Mouse (Mus musculus) heart, postnatal 10 days (tissue): ENCODE data around the gene Syt16. TPM values are rescaled to one million over a fixed set of nuclear protein-coding genes. Genes with fewer than 3 reads are reported as not detected.

Experiments
- DNase-seq, 2 experiments: peaks; one replicate each; pipeline ENCODE4 v3.0.0; 2021
- intact Hi-C: fragments of 180-260 bp; cut with DNase I; formaldehyde crosslinking; loops from one replicate; pipeline ENCODE4 v1.15.1; 2025
- total RNA-seq, 2 experiments: library from RNA; stranded (reverse); gene quantifications; 2 replicates each; pipeline ENCODE4 v1.2.3; 2021

Gene Syt16
- total RNA-seq, 2 experiments from 2014 or later: not detected

DNA sequence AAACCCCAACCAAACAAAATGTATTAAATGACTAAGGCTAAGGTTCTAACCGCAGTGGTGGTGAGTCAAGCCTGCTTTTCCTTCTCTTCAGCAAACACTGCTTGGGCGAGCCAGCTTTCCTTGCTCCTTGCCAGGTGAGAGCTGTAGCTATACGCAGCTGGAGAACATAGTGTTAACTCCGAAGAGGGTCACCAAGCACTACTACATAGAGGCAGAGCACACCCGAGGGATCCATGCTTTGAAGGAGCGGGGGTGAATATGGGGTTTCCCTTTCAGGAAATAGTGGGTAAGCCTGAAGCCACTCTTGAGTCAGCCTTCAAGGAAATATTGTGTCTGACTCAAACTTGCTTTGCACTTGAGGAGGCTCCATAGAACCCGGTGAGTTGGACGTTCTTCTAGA, 95.6 kb downstream of the Syt16 start:
- intact Hi-C loops: no loop called here
- no peak for DNase-seq

DNA sequence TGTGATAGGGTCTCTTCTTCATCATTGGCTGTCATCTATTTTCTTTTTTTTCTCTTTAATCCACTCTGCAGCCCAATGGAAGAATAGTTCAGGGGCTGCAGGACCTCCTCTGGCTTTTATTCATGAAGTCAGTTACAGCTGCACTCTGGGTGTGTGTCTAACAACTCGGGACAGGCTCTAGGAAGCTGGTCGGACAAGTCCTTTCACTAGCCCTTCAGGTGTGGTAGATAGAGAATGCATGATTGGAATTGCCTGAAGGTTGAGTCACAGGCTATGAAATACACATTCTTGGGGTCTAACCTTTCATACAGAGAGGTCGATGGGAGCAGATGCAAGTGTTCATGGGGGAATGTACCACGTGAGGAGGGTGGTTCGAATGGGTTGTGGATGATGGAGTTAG, 97.2 kb downstream of the Syt16 start:
- intact Hi-C loops: no loop called here
- DNase-seq: no peak

DNA sequence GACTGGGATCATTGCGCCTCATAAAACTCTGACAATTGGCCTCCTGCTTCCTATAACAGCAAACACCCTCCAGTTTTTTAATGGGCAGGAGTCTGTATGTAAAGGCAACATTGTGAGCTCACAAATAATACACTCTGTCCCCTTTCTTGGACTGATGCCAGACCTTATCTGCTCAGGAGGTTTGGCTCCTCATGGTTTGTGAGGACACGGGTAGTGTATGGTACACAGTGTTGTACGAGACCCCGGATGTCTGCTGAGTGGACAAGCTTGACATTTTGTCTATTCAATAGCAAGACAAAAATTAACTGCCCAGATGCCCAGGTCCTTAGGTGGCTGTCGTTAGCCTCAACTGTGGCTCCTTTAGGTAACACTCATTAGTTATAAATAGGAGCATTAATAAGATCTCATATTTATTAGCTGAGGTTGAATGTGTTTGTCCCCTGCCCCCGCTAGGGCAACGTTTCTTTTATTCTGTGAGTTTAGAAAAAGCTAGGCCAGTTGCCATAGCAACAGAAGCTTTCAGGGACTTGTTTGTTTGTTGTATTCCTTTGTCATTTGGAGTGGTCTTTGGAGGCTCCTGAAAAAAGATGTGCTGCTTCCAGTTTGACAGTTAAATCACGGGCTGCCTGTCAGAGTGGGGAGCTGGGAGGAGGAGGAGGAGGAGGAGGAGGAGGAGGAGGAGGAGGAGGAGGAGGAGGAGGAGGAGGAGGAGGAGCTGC, 101.3 kb downstream of the Syt16 start:
- no peak for DNase-seq
- intact Hi-C loops: no loop called here

DNA sequence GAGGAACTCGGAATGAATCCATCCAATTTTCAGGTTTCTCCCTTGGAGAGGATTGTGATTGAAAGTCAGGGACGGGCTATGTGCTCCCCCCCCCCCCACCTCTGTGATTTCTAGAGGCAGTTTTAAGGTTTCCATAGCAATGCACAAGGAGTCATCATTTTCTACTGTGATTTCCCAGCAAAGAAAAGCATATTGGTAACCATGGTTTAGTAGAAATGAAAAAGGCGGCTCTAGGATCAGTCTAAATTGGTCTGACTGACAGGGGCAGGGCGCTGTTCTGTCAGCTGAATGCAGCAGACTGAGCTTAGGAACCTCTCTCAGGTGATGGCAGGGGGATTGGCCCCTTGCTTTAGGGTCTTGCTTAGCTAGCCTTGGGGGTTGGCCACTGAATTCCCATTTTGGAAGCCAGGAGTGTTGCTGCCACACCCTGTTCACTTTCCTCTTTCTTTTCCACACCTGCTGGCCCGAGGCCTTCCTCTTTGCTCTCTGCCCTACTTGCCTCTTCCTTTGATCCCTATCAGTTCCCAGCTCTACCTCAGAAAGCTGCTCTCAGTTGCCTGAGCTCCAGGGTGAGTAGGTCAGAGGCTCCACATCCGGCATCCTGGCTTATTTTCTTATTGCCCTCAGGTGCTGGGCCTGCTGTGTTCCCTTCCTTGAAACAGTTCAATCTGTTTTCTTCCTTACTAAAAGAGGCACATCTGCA, 108.5 kb downstream of the Syt16 start:
- no peak for DNase-seq
- intact Hi-C loops: no loop called here

DNA sequence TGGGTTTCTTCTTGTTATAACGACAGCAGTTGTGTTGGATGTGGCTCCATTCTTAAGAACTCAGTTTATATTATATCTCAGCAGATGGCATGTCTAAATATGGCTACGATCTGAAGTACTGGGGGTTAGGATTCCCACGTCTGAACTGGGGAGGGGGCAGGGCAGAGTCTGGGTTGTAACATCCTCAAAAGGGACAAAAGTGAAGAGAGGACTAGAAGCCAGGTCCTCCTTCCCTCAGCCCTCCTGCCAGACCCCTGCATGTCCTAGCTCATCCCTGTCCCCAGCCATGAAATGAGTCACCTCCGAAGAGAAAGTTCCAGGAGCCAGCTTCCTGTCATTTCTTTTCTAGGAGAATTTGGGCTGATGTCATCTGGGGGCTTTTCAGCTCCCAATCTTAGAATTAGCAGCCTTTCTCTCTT, 111.2 kb downstream of the Syt16 start:
- intact Hi-C loops: no loop called here
- DNase-seq: peak; percentile 3 to 4

DNA sequence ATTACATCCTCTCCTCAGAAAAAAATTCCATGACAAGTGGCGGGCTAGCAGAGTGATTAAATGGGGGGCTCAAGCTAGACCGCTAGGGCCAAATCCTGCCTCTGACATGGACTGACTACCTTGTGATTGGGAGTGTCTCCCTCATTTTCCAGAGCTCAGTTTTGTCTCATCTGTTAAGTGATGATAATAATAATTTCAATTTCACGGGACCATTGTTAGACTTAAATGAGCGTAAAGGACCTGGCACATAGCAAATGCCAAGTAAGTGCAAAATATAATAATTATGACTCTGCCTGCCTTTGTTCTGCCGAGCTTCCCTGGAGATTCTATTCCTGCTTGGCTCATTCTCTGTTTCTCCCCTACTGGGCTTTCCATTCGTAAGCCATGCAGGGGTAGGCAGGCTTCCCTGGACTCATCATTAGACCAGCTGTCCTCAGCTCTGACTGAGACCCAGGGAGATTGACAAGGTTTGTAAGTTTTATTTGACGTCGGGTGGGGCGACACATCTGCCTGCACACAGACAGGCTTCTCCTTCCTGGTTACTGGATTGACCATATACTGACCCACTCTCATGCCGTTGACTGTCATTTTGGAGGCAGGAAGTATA, 112.1 kb downstream of the Syt16 start:
- no peak for DNase-seq

DNA sequence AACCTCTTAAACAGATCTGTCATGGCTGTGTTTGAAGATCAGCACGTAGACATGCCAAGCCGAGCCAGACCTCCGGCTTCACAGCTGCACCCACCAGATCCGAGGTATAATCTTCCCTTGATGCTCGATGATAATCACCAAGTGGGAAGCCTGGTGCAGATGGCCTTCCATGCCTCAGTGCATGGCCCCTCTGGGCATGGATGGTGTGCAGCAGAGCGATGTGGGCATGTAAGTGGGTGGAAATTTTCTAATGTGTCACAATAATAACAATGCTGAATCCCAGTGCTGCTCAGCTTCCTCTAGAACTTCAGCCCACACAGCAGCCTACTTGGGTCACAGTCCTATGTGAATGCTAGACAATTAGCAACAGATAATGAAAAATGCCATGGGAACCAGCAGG, 119.4 kb downstream of the Syt16 start:
- DNase-seq: no peak
- intact Hi-C loops: no loop called here

More for the DNA sequence above, 112.1 kb downstream of the Syt16 start:
- intact Hi-C loops: no loop called here

DNA sequence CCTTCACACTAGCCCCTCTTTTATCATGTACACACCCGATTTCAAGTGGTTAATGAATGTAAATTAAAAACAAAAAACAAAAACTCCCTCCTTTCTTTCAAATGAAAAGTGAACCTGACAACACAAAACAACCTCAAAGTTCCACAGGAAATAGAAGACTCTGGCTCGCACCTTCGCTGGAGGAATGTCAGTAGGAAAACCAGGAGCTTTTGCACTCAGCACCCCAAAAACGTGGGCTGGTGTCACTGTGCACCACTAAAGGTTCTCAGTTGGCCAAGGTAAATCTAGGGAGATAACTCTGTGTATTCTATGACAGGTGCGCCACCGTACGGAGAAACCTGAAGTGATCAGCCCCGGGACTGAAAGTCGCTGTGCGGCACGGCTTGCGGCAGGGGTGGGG, 128.3 kb downstream of the Syt16 start:
- no peak for DNase-seq
- intact Hi-C loops: no loop called here

DNA sequence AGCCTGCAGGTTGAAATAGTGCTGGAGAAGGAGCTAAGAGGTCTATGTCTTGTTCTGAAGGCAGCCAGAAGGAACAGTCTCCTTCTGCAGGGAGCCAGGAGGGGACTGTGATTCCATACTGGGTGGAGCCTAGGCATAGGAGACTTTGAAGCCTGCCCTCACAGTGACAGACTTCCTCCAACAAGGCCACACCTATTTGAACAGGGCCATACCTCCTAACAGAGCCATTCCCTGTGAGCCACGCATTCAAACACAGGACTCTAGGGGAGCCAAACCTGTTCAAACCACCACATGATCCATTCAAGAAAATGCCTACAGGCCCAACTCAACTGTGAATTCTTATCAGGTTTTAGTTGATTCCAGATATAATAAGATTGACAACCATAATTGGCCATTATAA, 130.8 kb downstream of the Syt16 start:
- intact Hi-C loops: no loop called here
- DNase-seq: no peak

DNA sequence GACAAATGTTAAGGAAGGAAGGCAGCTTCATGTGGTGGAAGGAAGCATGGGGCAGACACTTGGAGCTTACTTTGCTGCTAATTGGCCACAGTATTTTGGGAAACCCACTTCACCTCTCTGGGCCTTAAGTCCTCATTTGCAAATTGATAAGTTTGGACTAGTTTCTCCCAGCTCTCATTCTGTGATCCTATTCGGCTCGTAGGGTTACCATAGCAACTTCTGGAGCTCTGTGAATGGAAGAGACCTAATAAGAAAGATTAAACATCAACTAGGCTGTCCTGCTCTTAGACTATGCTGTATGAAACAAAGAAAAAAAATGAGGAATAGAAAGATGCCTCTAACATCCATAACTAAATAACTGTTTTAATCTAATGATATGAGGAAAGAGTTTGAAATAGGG, 134.3 kb downstream of the Syt16 start:
- no peak for DNase-seq
- intact Hi-C loops: no loop called here

DNA sequence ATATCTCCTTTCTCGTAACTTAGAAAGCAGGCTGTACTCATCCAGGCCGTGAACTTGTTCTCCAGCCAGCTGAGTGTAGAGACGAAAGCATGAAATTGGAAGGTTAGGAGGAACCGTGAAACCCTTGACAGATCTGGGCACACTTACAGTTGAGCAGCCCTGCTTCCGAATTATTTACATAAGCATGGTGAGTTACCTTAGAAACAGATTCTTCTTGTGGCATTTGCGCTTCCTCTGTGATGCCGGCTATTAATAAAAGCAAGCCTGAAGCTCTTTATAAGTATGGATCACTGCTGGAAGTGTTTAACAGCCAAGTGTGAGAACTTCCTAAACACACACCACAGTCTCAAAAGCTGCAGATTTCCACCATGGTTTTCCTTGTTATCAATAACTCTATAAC, 144.7 kb downstream of the Syt16 start:
- DNase-seq: no peak
- intact Hi-C loops: no loop called here

DNA sequence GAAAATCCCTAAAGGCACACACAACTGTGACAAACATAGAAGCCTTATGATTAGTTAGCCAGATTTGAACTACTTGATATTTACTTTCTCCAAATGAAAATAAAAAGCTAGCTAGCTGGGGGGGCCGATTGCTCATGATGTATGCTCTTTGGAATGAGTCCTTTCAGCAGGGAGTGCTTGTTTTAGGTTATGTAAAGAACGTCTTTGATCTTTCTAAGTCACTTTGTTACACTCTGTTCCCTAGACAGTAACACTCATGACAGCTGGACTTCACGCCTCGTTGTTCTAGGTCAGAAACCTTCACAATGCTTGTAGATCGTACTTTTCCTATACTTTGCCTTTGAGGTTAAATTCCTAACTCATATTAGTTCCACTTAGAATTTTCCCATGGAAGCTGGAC, 146.9 kb downstream of the Syt16 start:
- DNase-seq: no peak
- intact Hi-C loops: no loop called here

DNA sequence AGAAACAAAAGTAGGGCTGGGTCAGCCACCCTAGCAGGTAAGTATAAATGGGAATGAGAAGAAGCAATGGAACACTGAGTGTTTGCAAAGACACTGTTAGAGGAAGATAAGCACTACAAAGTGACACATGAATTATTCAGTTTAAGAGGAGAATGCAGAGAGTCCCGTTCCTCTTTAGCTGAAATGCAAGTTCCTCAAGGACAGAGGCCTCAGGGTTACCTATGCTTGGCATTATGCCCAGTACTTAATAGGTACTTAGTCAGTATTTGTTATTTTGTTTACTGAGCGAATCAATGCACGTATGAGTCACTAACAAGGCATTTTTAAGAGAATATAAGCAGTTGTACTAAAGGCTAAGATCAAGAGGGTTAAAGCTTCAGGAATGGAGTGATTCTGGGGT, 163.3 kb downstream of the Syt16 start:
- no peak for DNase-seq
- intact Hi-C loops: no loop called here

DNA sequence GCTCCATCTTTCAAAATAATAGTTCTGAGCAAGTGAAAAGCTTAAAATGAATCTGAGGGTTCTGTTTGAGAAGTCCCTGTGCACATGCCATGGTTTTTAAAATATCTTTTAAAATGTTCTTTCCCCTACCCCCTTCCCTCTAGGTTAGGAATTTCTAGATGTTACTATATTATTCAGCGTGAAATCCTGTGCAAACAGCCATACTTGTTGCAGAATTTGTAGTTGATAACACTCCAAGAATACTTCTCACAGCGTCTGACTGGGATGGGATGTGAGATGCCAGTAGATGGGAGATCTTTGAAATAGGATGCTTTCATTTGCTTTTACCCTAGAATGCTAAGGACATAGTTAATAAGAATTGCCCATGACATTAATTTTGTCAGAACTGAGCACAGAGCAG, 165.6 kb downstream of the Syt16 start:
- intact Hi-C loops: no loop called here
- DNase-seq: no peak

DNA sequence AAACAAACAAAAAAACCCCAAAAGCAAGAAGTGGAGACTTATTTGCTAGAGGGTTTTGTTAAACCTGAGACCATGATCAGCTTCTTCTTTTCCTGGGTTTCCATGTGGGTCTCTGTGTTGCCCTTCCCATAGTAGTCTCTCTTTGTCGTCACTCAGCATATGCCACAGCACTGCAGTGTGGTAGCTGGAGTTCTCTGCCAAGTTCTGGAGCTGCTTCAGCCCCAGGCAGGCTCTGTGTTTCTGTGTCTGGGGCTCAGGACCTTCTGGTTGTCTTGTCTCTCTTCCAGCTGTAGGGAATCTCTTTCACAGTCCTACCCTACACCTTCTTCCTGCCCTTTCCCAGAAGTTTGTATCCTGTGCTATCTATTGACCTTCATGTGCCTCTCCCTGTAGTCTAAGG, 173.8 kb downstream of the Syt16 start:
- intact Hi-C loops: no loop called here
- no peak for DNase-seq

DNA sequence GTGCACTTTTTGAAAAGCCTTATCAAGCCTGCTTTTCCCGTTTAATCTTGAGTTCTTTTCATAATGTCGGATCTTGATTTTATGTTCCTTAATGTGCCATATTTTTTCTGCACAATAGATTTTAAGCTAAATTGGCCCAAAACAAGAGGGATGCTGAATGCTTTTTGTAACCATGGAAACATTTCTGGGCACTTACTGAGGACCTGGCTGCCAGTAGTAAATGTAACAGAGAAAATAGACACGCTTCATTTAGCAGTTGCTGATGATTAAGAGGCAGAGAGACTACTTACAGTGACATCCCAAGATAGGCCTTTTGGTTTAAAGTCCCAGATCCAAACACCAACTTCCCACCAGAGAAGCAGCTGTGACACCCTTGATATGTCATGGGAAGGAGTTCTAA, 176.4 kb downstream of the Syt16 start:
- intact Hi-C loops: no loop called here

DNA sequence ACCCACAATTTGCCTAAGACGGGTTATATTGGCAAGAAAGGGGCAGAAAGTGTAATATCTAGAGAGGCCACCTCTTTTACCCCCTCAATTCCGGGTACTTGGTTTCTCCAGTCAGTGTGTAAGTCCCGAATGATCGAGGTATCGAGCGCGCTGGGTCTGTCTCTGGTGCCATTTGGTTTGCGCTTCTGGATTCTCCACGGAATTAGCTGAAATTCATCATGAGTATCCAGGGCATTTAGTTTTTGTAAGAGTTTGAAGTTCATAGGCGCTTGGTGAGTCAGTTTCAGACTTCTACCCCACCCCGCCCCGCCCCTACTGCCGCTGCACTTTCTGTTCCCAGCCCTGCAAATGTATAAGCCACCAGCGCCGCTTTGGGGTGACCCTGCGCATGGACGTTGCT, 187.1 kb downstream of the Syt16 start:
- intact Hi-C loops: no loop called here
- DNase-seq: no peak

More for the DNA sequence above, 176.4 kb downstream of the Syt16 start:
- DNase-seq: no peak

DNA sequence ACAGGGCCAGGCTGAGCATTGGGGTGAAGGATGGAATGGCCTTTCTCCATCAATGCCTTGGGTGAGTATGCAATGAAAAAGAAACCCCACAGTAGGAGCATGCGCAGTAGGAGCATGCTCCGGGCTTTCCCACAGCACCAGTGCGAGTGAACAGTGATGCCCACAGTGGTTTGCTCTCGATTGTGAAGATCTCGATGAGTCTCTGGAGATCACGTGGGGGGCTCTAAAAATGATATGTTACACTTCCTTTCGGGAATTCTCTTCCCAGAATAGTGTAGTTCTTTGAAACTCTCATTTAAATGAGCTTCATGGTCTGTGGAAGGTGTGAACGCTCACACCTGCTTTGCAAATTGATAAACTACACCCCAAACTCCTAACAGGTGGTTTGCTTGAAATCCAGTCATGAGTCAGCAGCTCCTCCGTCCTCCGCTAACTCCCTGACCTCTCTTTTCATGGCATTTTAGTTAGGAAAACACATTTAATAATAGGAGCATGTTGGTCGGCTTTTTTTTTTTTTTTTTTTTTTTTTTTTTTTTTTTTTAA, 190.9 kb downstream of the Syt16 start:
- no peak for DNase-seq
- intact Hi-C loops: no loop called here

DNA sequence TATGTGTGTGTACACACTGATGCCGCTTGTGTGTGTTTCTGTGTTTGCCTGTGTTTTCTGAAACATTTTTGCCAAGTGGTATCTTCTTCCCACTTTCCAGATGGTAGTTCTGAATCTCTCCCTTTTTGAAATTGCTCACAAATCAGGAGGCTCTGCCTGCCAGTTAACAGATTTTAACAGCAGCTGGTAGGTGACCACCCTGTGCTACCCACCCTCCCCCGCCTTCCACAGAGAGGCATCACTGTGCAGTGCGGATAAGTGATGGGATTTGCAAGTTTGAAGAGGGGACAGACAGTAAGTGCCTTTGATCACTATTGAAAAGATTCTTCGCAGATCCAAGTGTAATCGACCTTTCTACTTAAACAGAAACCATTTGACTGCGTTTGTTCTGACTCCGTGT, 191.4 kb downstream of the Syt16 start:
- intact Hi-C loops: no loop called here
- no peak for DNase-seq

DNA sequence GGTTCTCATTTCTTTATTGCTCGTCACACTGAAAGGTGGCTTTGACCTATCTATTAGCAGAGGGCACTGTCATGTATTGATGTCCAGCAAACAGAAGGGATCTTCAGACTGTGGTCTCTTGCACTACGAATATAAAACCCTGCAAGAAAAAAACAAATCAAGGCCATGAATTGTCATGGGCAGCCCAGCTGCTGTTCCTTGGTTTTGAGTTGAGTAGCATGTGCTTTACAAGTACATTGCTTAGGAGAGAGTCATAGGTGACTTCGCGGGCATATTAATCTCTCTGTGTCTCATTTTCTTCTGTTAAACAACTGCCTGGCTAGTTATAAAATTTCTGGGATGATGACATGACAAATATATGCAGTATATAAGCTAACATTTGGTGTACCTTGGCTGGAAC, 192.4 kb downstream of the Syt16 start:
- no peak for DNase-seq
- intact Hi-C loops: no loop called here

DNA sequence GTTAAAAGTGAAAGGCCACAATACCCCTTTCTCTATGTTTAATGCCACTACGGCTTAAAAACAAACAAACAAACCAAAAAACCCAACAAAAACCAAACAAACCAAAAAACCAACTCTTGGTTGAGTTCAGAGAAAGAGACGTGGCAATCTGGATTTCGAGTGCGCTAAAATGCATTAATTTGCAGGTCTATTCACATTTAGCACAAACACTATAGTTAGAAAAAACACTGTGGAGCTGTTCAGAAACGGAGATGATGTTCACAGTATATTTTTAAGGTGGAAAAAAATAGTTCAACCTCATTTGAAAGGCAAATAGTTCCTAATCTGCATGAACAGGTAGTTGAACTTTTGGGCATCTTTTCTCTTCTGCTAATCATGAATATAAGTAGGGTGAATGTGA, 192.8 kb downstream of the Syt16 start:
- no peak for DNase-seq
- intact Hi-C loops: no loop called here

DNA sequence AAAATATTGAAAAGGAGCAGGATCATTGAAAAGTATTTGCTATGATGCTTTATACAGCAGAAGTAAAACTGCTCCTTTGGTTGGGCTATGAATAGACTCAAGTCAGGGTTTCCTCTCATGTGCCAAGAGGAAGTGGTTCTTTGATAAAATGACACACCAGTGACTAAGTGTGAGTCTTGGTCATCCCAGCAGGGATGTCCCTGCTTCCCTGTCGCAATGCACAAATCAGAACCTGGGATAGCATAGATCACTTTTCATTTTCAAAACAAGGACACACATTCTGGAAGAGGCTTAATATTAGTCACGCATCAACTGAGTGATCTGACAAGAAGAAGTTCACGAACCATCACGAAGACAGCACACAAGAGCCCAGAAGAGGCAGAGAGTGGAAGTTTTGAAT, 195.1 kb downstream of the Syt16 start:
- DNase-seq: no peak
- intact Hi-C loops: no loop called here
